ENCODE assay signal across 16 mouse cellular contexts in genomic region chr10:32493600-32493999, GRCm38 (mm10).
"Had no signal": no experiment of that assay in that cellular context is flagged by ENCODE, and none has a peak within 500 bp of the region (broad histone marks: within the 10 kb centered on the region; RNA-seq: fewer than 3 reads in every experiment).

No protein-coding gene starts in this region.

- H3K9me3 ChIP-seq: neural tube, embryonic 13.5 days; neural tube, embryonic 15.5 days; stomach, embryonic 15.5 days had no signal

- H3K27me3 ChIP-seq: neural tube, embryonic 13.5 days; neural tube, embryonic 15.5 days; stomach, embryonic 15.5 days had no signal

- H3K27ac ChIP-seq: neural tube, embryonic 13.5 days; neural tube, embryonic 15.5 days; stomach, embryonic 15.5 days; stomach, postnatal 0 days had no signal

- H3K4me2 ChIP-seq: neural tube, embryonic 13.5 days; neural tube, embryonic 15.5 days; stomach, embryonic 15.5 days had no signal

- H3K36me3 ChIP-seq: neural tube, embryonic 13.5 days; neural tube, embryonic 15.5 days; stomach, embryonic 15.5 days had no signal

- H3K9ac ChIP-seq: neural tube, embryonic 13.5 days; neural tube, embryonic 15.5 days; stomach, embryonic 15.5 days had no signal

- DNase-seq: retina, postnatal 1 day; right cerebral cortex, adult 18-20 months; right cerebral cortex, postnatal 14 days; right cerebral cortex, postnatal 25 days; right cerebral cortex, postnatal 4 days; spleen, adult 18-20 months; thymus, adult 18-20 months; thymus, adult 2 months; thymus, postnatal 14 days; thymus, postnatal 25 days; thymus, postnatal 36 days; thymus, postnatal 4 days had no signal

- H3K4me3 ChIP-seq: neural tube, embryonic 13.5 days; neural tube, embryonic 15.5 days; stomach, embryonic 15.5 days had no signal

- H3K4me1 ChIP-seq: neural tube, embryonic 15.5 days; stomach, embryonic 15.5 days had no signal
